Mouse (Mus musculus) CH12.LX (cell line): ENCODE measurements around the gene Abcf2. TPM values are rescaled to one million over a fixed set of nuclear protein-coding genes. Genes with fewer than 3 reads are reported as not detected.

Experiments used
- DNase-seq: peaks from one replicate; pipeline ENCODE4 v3.0.0-alpha.2; 2013; ENCODE audit errors: extremely low read depth
- H3K27ac ChIP-seq: 2 replicates; pipeline ENCODE4 v1.5.1; 2012; ENCODE audit warnings: low read depth, mild to moderate bottlenecking, control low read depth, moderate library complexity; ENCODE audit not compliant: insufficient read depth
- H3K27me3 ChIP-seq: replicated peaks from 2 replicates; pipeline ENCODE3; 2012; ENCODE audit warnings: inconsistent platforms
- H3K36me3 ChIP-seq, 2 experiments: replicated peaks in 1 of 2; 2 replicates each; pipeline versions ENCODE3 to v1.6.1; 2012; ENCODE audit warnings: inconsistent platforms in 1 of 2, low read length in 1 of 2, mild to moderate bottlenecking in 1 of 2, mixed read lengths in 1 of 2, moderate library complexity in 1 of 2; ENCODE audit not compliant: control insufficient read depth in 1 of 2, insufficient read depth in 1 of 2
- H3K4me1 ChIP-seq, 2 experiments: 2 replicates each; pipeline ENCODE4 v1.6.1; 2012; ENCODE audit warnings: inconsistent platforms in 1 of 2, moderate library complexity in 1 of 2; ENCODE audit not compliant: insufficient read depth in 2 of 2, control insufficient read depth in 1 of 2
- H3K4me2 ChIP-seq: 2 replicates; pipeline ENCODE4 v1.6.1; 2012; ENCODE audit warnings: low read depth, mild to moderate bottlenecking, control low read depth; ENCODE audit not compliant: poor library complexity, insufficient read depth, severe bottlenecking
- H3K4me3 ChIP-seq, 3 experiments: fragments of 150-350 bp in 1 of 3; sonication (generic) in 1 of 3; replicated peaks in 1 of 3; 2 replicates each; pipeline versions ENCODE3 to v1.5.1; 2011 to 2012; ENCODE audit warnings: low read depth in 2 of 3, low read length in 2 of 3, mild to moderate bottlenecking in 2 of 3, moderate library complexity in 2 of 3, control low read depth in 1 of 3, improper control_type of control experiment in 1 of 3, inconsistent platforms in 1 of 3, mixed read lengths in 1 of 3; ENCODE audit not compliant: poor library complexity in 1 of 3
- H3K79me2 ChIP-seq: replicated peaks from 2 replicates; pipeline ENCODE4 v1.6.1; 2012; ENCODE audit warnings: mild to moderate bottlenecking, moderate library complexity; ENCODE audit not compliant: control insufficient read depth, poor library complexity, insufficient read depth, severe bottlenecking; ENCODE audit errors: extremely low read depth
- H3K9ac ChIP-seq: 2 replicates; pipeline ENCODE4 v1.6.1; 2012; ENCODE audit warnings: low read depth, mild to moderate bottlenecking, control low read depth, moderate library complexity; ENCODE audit not compliant: insufficient read depth
- H3K9me3 ChIP-seq: replicated peaks from 2 replicates; pipeline ENCODE3; 2012; ENCODE audit warnings: low read length, inconsistent platforms, mixed read lengths
- CHD1 ChIP-seq: IDR thresholded peaks from 2 replicates; pipeline ENCODE4 v1.6.1; 2012; ENCODE audit warnings: low read depth, low read length, improper control_type of control experiment, inconsistent platforms
- CHD2 ChIP-seq: IDR thresholded peaks from 2 replicates; pipeline ENCODE4 v1.6.1; 2011; ENCODE audit warnings: low read length, improper control_type of control experiment
- CTCF ChIP-seq, 2 experiments: IDR thresholded peaks in 1 of 2; conservative IDR thresholded peaks in 1 of 2; 2 replicates each; pipeline ENCODE4 v1.5.1; 2011 to 2012; ENCODE audit warnings: low read depth in 2 of 2, low read length in 2 of 2, improper control_type of control experiment in 1 of 2, inconsistent platforms in 1 of 2, mild to moderate bottlenecking in 1 of 2, moderate library complexity in 1 of 2
- EP300 ChIP-seq: IDR thresholded peaks from 2 replicates; pipeline ENCODE4 v1.6.1; 2011; ENCODE audit warnings: low read length, improper control_type of control experiment
- ETS1 ChIP-seq: conservative IDR thresholded peaks from 2 replicates; pipeline ENCODE4 v1.6.1; 2012; ENCODE audit warnings: low read depth, mild to moderate bottlenecking, inconsistent platforms, low read length, improper control_type of control experiment, moderate library complexity
- GABPA ChIP-seq: IDR thresholded peaks from 2 replicates; pipeline ENCODE4 v1.6.1; 2012; ENCODE audit warnings: low read depth, low read length, improper control_type of control experiment, inconsistent platforms; ENCODE audit not compliant: insufficient replicate concordance
- HCFC1 ChIP-seq: IDR thresholded peaks from 2 replicates; pipeline ENCODE4 v1.6.1; 2012; ENCODE audit warnings: low read depth, mild to moderate bottlenecking, inconsistent platforms, low read length, improper control_type of control experiment
- JUND ChIP-seq: conservative IDR thresholded peaks from 2 replicates; pipeline ENCODE4 v1.6.1; 2011; ENCODE audit warnings: low read depth, low read length, improper control_type of control experiment
- MAFK ChIP-seq: IDR thresholded peaks from 2 replicates; pipeline ENCODE4 v1.6.1; 2011; ENCODE audit warnings: low read length, improper control_type of control experiment; ENCODE audit not compliant: insufficient replicate concordance
- MAZ ChIP-seq: IDR thresholded peaks from 2 replicates; pipeline ENCODE4 v1.6.1; 2012; ENCODE audit warnings: low read depth, mild to moderate bottlenecking, inconsistent platforms, low read length, improper control_type of control experiment, moderate library complexity
- MEF2A ChIP-seq: IDR thresholded peaks from 2 replicates; pipeline ENCODE4 v1.6.1; 2014; ENCODE audit warnings: low read depth, mild to moderate bottlenecking, inconsistent platforms, low read length, improper control_type of control experiment, borderline replicate concordance
- NRF1 ChIP-seq: IDR thresholded peaks from 2 replicates; pipeline ENCODE4 v1.6.1; 2014; ENCODE audit warnings: low read depth, mild to moderate bottlenecking, inconsistent platforms, low read length, improper control_type of control experiment, moderate library complexity
- TBP ChIP-seq: conservative IDR thresholded peaks from 2 replicates; pipeline ENCODE4 v1.6.1; 2011; ENCODE audit warnings: low read depth, low read length, improper control_type of control experiment
- USF2 ChIP-seq: conservative IDR thresholded peaks from 2 replicates; pipeline ENCODE4 v1.6.1; 2011; ENCODE audit warnings: low read depth, low read length, improper control_type of control experiment
- ZC3H11A ChIP-seq: IDR thresholded peaks from 2 replicates; pipeline ENCODE4 v1.6.1; 2012; ENCODE audit warnings: low read depth, mild to moderate bottlenecking, inconsistent platforms, low read length, improper control_type of control experiment
- ZKSCAN1 ChIP-seq: IDR thresholded peaks from 2 replicates; pipeline ENCODE4 v1.6.1; 2012; ENCODE audit warnings: low read depth, inconsistent platforms, low read length, improper control_type of control experiment, borderline replicate concordance
- dilution Hi-C: fragments of 300-500 bp; cut with MboI; formaldehyde crosslinking; loops from 2 replicates; pipeline ENCODE4 v1.14.3; 2020; ENCODE audit warnings: low sequenced_read_pairs; ENCODE audit not compliant: extremely low pct_unique_long_range_greater_than_20kb, extremely low pct_ligation_motif_present
- in situ Hi-C: fragments of 300-500 bp; cut with MboI; formaldehyde crosslinking; loops from 3 replicates; pipeline ENCODE4 v1.14.3; 2019; ENCODE audit warnings: low sequenced_read_pairs, low pct_ligation_motif_present, low pct_unique_long_range_greater_than_20kb, mixed read lengths
- polyA plus RNA-seq: library from polyadenylated mRNA; unstranded; fragments of >175 nt; gene quantifications from 2 replicates; pipeline ENCODE4 v1.2.1, GENCODE M21; 2012; ENCODE audit warnings: low read depth; ENCODE audit not compliant: insufficient read length
- total RNA-seq, 2 experiments: library from RNA; depleted of rRNA; stranded (reverse); fragments of 300-350 nt in 1 of 2; fragments of >200 nt in 1 of 2; gene quantifications; 2 replicates each; pipeline ENCODE4 v1.2.3; 2012 to 2014

Abcf2 gene
- total and polyA plus RNA-seq, 3 experiments, result 118 to 162 (median 162) TPM

- H3K27me3 ChIP-seq, result peaks cover 35% of the 10 kb centered on the region
- TF ChIP-seq TBP, result no peak
- TF ChIP-seq HCFC1, result no peak
- no peak for TF ChIP-seq ZKSCAN1
- no peak for TF ChIP-seq CHD2
- no peak for TF ChIP-seq CHD1
- TF ChIP-seq USF2, result no peak
- TF ChIP-seq NRF1, result no peak
- TF ChIP-seq MAZ, result no peak
- TF ChIP-seq ETS1, result no peak
- no peak for TF ChIP-seq MEF2A
- TF ChIP-seq MAFK, result no peak
- no peak for TF ChIP-seq GABPA
- no peak for TF ChIP-seq EP300
- TF ChIP-seq JUND, result no peak
- no peak for TF ChIP-seq ZC3H11A
- dilution Hi-C loops (no loop called here), in situ Hi-C loops (no loop called here)
- no peak overlapping the region for H3K27ac ChIP-seq
- H3K9me3 ChIP-seq, result no peaks in the 10 kb centered on the region
- H3K36me3 ChIP-seq, result peaks cover 33 to 49% of the 10 kb centered on the region in 2 experiments
- no peak overlapping the region for H3K4me3 ChIP-seq
- H3K4me1 ChIP-seq, result peaks cover 4 to 20% of the 10 kb centered on the region in 2 experiments; a peak in 3 of 4 replicates
- DNase-seq, result no peak
- H3K79me2 ChIP-seq, result no peaks in the 10 kb centered on the region
- H3K4me2 ChIP-seq, result no peak overlapping the region
- H3K9ac ChIP-seq, result no peak overlapping the region
These were observed 19.4 kb upstream of the Abcf2 start for GRCm38 (mm10) chr5:24596519-24597171.

GRCm38 (mm10) chr5:24595786-24596380, 18.6 kb upstream of the Abcf2 start:
- in situ Hi-C loops (no loop called here), dilution Hi-C loops (no loop called here)
- DNase-seq, result no peak
- H3K4me1 ChIP-seq, result peaks cover 0 to 20% of the 10 kb centered on the region in 2 experiments; a peak in 2 of 4 replicates
- no peak overlapping the region for H3K4me3 ChIP-seq
- no peaks in the 10 kb centered on the region for H3K79me2 ChIP-seq
- peaks cover 41 to 57% of the 10 kb centered on the region in 2 experiments for H3K36me3 ChIP-seq
- TF ChIP-seq CTCF (conservative IDR thresholded peaks at IDR 0.05 in 1 of 2, IDR thresholded peaks at IDR 0.05 in 1 of 2; ENCODE audit: low read depth in 2 of 2, low read length in 2 of 2) (no peak), JUND (no peak)
- H3K9me3 ChIP-seq, result no peaks in the 10 kb centered on the region
- H3K4me2 ChIP-seq, result no peak overlapping the region
- no peak overlapping the region for H3K27ac ChIP-seq
- peaks cover 28% of the 10 kb centered on the region for H3K27me3 ChIP-seq
- H3K9ac ChIP-seq, result no peak overlapping the region
